Mouse (Mus musculus) retina, embryonic 14.5 days (tissue): ENCODE data around the gene Ets1.
A peak's percentile ranks its signal among the peaks of the same experiment; 100 is the strongest.

Experiments
- DNase-seq: peaks from one replicate; pipeline ENCODE4 v3.0.0-alpha.2; 2015; ENCODE audit warnings: low spot score

The Ets1 gene

DNA sequence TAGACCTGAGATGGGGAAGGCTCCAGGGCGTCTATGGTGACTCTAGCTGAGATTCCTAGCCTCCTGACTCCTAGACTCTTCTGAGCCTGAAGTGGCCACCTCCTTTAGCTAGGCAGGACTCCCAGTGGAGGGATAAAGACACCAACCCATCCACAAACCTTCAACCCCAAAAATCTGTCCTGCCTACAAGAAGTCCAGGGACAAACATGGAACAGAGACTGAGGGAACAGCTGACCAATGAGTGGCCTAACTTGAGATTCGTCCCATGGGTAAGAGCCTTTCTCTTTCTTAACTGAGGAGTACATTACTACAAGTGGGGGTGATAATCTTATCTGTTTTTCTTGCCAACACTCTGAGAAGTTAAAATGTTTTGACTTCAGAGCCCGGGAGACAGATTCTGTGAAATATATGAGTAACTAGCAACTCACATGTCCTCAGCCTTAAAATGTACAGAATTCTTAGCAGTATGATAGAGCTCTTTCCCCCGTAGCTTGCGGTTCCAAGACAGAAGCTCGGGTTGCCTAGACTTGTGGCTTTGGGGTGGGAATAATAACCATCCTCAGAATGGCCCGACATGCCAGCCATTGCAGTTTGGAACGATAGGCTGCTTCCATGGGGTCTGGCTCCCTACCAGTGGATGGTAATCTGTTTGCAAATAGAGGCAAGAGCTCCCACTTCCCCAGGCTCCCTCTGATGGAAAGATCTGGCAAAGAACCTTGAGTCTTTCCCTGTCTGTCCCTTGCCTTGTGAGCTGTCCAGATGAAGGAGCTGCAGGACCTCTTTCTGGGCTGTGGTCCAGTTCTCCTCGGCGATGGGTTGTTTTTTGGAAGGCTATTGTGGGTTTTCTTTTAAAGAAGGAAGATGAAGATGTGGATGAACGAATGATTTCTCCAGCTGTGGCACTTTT is 30.8 kb downstream of the Ets1 start:
- no peak for DNase-seq

DNA sequence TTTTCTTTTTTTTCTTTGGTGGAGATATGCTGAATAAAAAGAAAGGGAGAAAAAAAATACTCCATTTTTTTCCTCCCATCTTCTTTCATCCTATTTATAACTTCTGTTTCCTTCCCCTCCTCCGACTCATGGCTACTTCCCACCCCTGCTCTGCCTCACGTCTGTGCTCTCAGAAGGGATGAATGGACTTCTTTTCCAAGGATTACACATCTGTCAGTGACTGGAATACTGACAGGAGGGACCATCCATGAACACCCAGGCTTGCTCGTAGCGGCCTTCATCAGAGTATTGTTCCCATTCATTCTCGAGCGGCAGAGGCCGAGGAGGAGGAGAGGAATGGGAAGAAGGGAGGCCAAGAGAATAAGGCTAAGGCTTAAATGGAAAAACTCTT is 31.5 kb downstream of the Ets1 start:
- DNase-seq: no peak

DNA sequence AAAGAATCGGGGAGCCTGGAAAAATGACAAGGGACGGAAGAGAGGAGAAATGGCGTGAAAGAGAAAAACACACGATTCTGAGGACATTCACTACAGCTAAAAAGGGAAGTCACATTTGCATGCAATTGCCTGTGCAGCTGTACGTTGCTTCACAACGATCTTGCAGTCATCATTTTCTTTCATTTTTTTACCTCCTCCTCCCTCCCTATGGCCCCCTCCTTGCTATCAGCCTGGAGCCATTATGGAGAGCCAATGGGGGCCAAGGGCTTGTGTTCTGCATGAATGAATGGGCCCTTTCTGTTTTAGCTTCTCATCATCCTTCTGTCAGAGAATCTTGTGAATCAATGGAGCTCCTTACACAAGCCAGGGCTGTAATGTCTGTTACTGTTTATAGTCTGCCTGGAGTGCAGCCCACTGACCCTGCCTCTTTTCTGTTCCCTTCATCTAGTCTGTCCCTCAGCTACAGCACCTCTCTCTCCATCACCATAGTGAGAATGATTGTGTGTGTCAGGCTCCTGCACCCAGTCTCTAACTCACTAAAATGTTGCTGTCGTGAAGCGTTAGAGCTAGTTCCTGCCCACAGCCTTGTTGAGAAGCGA is 32.2 kb downstream of the Ets1 start:
- DNase-seq: no peak

DNA sequence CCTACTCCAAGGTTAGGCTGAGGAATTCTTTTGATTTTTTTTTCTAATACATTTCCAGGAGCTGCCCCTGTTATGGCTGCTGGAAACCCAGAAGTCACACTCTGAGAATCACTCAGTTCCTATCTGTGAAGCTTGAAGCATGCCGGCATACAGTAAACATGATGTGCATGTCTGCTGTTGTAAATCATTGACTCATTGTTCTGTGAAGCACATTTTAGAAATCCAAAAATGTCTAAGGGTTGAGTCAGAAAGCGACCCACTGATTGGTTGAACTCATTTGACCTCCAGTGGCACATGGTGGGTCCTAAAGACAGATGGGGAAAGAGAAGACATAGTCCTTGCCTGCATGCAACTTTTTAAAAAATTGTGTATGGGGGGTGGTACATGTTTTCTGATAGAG is 33.4 kb downstream of the Ets1 start:
- DNase-seq: no peak

DNA sequence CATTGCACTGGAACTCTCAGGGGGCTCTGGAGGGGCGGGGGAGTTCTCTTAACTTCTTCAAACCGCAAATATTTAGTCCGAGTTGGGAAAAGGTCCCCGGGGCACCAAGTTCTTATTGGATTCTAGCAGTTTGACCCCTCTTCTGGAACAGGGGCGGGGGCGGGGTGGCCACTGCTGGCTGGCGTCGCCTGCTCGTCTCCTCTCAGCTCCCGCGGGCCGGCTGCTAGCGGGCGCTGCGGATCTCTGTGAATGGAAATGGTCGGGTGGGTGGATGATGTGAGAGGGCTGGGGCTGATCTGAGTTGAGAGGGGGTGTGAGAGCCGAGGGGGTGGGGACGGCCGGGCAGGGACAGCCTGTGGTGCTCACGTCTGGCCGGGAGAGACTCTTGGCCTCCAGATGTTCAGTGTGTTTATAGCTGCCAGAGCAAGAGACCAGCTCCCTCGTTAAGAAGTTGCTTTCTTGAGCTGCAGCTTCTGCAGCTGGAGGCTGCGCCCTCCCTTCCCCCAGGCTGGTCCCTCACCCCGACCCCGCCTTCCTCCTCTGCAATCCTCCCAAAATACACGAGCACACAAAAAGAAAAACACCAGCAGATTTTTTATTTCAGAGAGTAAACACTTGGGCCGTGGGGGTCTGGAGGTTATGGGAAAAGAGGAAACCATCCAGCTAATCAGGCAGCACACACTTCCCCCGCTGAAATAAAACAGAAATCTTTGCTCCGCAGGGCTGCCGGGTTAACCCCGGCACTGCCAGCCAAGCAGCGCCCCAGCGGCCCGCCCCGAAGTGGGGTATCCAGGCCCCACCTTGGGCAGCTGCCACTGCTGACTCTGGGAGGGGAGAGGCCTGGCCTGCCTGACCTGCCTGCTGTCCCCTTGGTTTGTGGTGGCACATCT is 36.2 kb downstream of the Ets1 start:
- DNase-seq: peak; percentile 64

DNA sequence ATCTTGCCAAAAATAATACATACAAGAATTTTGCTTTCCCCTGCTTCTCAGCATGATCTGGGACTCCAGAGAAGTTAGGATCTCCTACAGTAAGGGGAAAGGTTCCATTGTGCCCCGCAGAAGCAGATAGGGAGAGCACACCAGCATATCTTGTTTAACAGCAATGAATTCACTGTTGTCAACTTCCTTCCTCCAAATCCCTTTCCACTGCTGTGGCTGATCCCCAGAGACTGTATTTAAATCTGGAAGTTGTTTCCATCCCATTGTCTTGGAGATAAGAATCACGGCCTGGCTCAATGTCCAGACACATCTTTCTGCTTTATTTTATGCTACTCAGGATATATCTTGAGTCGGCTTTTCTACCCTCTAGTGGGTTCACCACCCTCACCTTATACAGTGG is 37.9 kb downstream of the Ets1 start:
- no peak for DNase-seq

DNA sequence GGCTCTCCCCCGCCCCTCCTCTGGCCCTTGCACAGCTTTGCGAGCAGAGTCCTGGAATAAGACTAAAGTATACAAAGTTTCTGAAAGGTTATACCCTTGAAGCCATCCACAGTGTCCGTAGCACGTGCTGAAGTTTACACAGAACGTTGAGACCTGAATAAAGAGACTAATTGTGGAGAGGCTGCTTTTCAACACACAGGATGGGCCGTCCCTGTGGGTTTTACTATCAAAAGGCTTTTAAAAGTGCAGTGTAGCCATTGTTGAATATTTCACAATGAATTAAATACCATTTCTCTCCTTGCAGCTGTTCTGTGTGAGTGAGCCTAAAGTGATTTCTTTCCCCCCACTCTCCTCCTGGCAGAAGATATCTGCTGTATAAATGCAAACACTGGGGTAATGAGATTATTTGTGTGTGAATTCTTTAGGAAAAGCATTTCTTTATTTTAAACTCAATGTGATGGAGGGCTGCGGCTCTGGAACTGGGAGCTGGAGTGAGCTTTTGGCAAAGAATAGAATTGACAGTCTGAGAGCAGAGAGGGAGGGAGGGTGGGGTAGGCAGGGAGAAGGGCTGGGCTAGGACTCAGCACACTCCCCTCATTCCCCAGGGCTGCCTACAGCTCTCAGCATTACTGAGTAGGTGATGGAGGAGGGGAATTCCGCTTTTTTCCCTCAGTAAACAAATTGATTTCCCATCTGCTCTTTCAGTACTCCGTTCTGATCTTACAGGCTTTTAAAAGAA is 39.8 kb downstream of the Ets1 start:
- DNase-seq: peak; percentile 47

DNA sequence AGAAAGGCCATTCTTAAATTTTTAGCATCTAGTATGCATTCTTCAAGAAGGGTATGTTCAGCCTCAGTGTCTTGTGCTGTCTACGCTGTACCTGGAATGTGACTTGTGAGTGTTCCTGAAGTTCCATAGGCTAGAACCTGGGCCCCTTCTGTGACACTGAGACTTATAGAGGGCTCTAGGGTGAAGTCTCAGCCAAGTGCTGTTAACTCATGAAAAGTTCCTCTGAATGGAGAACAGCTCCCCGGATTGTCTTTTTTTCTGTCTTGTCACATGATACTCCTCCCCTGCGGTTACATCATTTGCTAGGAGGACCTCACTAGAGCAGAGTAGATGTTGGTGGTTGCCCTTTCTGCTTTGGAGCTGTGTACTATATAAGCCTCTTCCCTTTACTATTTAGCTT is 40.5 kb downstream of the Ets1 start:
- DNase-seq: no peak

DNA sequence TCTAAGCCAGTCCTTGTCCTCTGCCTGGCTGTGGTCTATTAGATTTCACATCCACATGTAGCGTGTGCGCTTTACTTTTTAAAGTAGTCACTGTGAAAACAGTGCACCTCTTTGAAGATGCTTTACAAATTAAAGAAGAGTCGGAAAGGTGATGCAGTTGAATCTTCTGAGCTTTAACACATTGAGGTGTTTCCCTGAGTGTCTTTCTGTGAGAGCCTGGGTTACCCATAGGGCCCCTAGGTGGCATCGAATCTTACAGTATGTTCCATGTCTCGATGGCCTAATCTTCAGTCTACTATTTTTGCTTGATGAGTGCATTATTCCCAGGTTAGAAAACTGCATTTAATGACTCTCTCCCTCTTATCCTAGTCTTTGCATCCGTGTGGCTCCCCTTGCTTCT is 41.6 kb downstream of the Ets1 start:
- DNase-seq: no peak

DNA sequence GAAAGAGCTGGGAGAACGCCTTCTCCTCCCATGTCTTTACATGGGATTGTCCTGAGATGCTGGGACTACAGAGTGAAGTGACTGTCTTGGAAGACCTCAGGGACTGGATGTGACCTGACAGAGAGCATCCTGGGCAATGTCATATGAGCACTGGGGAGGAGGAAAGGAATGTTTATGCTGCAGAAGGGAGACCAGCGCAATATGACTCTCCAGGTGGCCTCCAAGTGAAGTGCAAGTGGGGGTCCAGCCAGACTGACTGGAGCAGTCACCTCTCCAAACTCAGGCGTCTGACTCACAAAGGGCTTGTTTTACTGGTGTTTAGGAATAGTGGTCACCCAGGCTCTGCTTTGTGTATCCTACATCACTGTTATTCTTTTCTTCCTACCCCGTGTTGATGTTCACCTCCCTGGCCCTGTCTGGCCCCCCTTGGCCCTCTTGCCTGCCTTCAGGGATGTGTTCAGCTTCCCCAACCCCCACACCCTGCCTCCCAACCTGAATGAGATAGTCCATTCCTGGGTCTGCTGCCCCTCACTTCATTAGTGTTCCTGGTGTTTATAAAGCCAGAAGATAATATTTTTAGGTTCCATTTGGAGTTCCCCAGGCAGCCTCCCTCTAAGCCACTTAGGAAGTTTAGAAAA is 42.2 kb downstream of the Ets1 start:
- DNase-seq: no peak

DNA sequence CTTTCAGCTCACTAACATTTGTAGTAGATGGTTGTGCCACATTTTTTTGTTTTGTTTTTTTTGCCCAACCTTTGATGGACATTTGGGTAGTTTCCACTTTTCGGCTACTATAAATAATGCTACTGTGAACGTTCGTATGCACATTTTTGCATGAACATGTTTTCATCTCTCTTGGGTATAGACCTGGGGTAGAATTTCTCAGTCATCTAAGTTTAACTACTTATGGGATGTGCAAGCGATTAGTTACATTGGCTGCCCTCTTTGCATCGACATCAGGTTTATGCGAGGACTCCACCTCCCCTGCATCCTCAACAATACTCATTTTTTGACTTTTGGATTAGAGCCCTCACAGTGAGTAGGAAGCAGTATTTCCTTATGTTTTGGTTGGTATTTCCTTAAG is 43.5 kb downstream of the Ets1 start:
- no peak for DNase-seq

DNA sequence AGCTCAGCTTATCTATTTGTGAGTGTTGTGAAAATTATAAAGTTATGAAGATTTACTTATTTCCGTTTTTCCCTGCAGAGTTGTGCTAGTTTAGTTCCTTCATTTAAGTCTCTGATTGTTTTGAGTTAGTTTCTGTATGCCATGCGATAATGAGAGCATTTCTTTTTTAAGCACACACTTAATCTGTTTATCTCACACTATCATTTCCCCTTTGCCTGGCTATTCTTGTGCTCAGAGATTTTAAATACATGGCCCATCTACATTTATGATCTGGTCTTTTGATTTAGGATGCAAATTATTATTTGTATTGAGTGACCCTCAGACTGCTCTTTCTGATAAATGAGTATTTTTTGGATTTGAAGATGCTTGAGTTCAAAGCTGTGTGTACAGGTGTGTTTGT is 44.2 kb downstream of the Ets1 start:
- no peak for DNase-seq

DNA sequence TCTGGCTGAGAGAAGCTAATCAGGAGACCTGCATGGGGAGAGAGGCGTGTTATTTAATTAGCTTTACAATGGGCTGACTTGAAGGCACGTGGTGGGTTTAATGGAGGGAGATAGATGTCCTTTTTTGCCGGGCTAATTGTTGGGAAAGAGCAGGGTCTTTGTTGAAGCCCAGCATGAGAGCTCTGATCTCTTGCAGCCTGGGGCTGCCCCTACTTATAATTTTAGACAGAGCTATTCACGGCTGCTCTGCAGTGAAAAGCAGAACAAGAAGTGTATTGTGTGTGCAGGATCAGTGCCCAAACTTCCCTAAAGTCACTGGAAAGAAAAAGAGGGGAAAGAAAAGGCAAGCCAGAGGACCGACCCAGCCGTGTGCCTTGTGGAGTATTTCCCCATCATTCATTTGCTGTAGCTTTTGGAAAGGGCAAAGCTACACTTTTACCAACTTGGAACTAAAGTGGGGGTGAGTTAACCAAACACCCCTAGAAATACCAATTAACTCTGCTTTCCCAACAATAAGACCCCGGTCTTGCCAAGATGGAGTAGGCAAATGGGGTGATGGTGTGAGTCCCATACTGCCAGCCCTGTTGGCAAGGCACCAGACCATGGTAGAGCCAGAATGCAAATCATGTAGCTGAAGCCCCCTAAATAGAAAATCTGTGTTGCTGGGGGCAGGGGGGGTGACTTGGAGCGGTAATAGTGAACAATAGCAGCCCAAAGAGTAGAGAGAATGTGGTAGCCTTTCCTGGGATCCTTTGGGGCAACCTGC is 50.0 kb downstream of the Ets1 start:
- DNase-seq: peak; percentile 58

DNA sequence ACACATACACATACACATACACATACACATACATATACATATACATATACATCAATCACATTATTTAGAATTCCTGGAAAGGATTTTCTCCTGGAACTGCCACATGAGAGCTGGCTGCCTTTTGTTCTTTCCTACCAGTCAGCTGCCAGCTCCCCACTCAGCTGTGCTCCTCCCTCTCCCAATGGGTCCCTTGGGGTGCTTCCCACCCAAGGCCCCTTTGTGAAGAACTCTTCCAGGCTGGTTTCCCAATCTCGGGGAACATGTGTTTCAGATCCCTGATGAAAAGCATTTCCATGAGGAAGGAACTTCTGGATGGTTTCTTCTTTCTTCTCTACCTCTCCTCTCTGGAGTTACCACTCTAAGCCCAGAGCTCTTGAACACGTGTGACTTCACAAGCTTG is 52.3 kb downstream of the Ets1 start:
- DNase-seq: no peak

DNA sequence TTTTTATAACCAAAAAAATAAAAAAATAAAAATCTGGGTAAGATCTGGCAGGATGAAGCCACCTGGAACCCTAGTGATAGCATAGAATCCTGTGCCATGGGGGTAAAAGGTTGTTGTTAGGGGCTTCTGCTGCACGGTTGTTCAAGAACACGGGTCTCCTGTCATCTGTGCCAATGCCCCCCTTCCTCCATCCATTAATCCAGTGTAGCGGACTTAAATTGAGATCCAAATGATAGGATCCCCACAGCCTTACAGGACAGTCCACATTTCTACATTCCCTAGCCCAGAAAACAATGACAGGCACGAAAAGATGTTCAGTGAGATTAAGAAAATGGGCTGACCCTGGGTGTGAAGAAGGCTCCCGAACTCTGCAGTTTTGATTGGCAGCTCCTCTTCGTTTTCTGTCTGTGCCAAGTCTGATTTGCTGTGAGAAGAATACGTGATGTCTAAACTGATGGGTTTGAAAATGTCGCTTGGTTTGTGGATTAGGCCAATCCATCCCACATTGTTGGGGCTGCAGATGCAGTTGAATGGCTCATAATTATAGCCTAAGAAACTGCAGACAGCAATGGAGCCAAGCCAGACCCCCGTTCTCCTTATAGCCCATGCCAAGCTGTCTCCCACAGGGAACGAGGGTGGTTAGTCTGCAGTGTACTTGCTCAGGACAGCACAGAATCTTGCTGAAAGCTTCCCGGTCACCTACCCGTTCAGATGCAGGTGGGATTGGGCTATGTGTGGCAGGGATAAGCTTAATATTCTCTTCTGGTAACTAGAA is 55.3 kb downstream of the Ets1 start:
- DNase-seq: no peak

DNA sequence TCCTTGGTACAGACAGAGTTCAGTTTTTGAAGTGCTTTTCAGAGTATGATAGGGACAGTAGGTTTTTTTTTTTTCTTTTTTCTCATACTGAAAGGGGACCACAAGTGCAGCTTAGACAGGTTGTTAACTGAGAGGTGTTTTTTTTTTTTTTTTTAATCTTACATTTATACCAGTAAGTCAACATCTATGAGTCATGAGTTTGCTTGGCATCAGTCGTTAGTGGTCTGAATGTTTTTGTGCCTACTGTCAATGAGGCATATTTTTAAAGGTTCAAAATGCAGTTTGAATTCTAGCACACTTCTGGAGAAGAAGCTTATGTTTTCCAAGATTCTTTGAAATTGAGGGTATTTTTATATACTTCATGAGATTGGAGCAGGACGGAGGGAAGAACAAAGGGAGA is 56.9 kb downstream of the Ets1 start:
- no peak for DNase-seq

DNA sequence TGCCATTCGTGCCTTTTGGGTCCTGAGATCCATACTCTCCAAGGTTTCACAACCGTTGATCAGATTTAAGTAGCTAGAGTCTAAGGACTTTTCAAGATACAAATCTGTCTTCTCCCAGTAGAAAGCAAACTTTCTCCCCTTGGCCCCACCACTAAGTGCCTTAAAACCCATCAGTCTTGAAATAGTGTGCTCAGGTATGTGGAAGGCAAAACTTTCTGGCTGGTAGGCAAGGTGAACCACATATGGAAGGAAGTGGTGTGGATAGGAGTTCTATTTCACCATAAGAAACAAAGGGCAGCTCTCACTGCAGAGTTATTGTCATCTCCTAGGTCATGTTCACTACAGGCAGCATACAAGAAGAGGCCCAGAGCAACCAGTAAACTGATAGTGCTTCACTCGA is 57.4 kb downstream of the Ets1 start:
- DNase-seq: no peak

DNA sequence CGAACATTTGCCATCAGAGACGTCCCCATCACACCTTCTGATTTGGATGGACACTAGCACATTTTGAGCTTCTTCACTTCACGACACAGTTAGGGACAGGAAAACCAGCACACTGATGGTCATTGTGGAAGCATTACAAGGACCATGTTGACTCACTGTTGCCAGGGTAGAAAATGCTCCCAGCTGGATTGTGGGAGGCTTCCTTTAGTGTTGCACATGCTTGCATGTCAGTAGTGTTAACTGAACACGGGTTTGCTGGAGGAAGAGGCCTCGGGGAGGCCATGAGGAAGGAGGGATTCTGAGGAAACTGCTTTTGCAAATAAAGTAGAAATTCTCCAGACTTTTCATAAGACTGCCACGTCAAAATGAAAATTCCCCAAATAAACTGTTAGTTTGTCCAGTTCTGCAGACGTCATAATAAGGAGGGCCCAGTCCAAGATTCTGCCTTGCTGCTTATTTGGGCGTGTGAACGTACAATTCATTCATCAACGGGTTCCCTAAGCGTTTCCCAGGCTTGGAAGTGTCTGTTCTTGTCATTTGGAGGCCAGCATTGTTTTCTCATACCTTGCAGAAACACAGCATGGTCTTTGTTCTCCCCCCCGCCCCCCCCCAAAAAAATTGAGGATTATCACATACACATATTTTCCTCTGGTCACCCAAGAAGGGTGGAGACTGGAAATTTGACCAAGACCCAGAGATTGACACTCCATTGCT is 58.2 kb downstream of the Ets1 start:
- no peak for DNase-seq

DNA sequence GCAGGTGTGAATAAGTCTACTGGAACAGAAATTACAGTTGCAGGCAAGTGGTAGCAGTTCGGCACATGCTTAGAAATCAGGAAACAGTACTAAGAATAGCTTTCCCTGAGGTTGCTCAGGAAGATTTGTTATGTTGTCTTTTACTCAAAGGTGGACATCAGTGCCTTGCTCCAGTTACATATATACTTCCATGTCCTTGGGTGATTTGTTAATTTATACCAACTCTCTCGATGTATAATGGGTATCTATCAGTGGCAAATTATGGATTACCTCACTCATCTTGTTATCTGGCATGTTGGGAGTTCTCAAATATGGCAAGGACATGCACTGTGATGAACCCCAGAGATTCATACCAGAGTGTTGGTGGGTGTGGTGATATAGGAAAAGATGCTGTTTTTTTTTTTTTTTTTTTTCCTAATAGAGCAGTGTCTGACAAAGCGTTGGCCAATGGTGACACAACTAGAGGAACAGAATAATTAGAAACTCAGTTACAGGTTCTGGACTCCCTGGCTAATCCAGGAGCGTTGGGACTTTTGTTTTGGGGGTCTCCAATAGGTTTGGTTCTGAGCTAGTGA is 59.0 kb downstream of the Ets1 start:
- DNase-seq: no peak
